Mouse (Mus musculus) thymus, adult 2 months (tissue): ENCODE data around the gene Sec14l5. TPM values are rescaled to one million over a fixed set of nuclear protein-coding genes. Genes with fewer than 3 reads are reported as not detected.

Experiments
- DNase-seq: peaks from one replicate; pipeline ENCODE4 v3.0.0; 2021
- H3K27ac ChIP-seq: fragments of 200-500 bp; 2 replicates; pipeline ENCODE4 v1.5.1; 2012; ENCODE audit warnings: low read length, control low read depth; ENCODE audit not compliant: control insufficient read depth, insufficient read depth
- H3K27me3 ChIP-seq: fragments of 200-500 bp; 2 replicates; pipeline ENCODE4 v1.6.1; 2012; ENCODE audit warnings: mild to moderate bottlenecking, low read length, moderate library complexity, mixed read lengths; ENCODE audit not compliant: control insufficient read depth, insufficient read depth
- H3K36me3 ChIP-seq: fragments of 200-500 bp; 2 replicates; pipeline ENCODE4 v1.6.1; 2012; ENCODE audit warnings: mild to moderate bottlenecking, low read length, moderate library complexity; ENCODE audit not compliant: control insufficient read depth, insufficient read depth
- H3K4me1 ChIP-seq: fragments of 200-500 bp; replicated peaks from 2 replicates; pipeline ENCODE4 v1.6.1; 2012; ENCODE audit warnings: low read length; ENCODE audit not compliant: control insufficient read depth, insufficient read depth
- H3K4me3 ChIP-seq: fragments of 200-500 bp; 2 replicates; pipeline ENCODE4 v1.5.1; 2012; ENCODE audit warnings: mild to moderate bottlenecking, low read length, control low read depth, moderate library complexity; ENCODE audit not compliant: control insufficient read depth, insufficient read depth
- CTCF ChIP-seq: fragments of 200-500 bp; IDR thresholded peaks from 2 replicates; pipeline ENCODE4 v1.5.1; 2012; ENCODE audit warnings: mild to moderate bottlenecking, control low read depth, low read length, moderate library complexity, borderline replicate concordance; ENCODE audit not compliant: control insufficient read depth, poor library complexity, insufficient read depth; ENCODE audit errors: extremely low read depth
- POLR2A ChIP-seq: fragments of 200-500 bp; IDR thresholded peaks from 2 replicates; pipeline ENCODE4 v1.6.1; 2012; ENCODE audit warnings: mild to moderate bottlenecking, low read length, control low read depth, moderate library complexity; ENCODE audit not compliant: control insufficient read depth, poor library complexity, insufficient read depth; ENCODE audit errors: extremely low read depth
- WGBS: fragments of 180-500 bp; shearing (Covaris S2); methylation state at CpG from one replicate; pipeline ENCODE4 v1.1.7; 2018; 5-methylcytosine and 5-hydroxymethylcytosine counted together
- polyA plus RNA-seq: library from polyadenylated mRNA; depleted of rRNA; stranded (reverse); fragments of >200 nt; gene quantifications from 2 replicates; pipeline ENCODE4 v1.2.3, GENCODE M21; 2012; rRNA removed

The Sec14l5 gene
- 1.5 and 2.0 TPM in 2 replicates for polyA plus RNA-seq

GRCm38 (mm10) chr16:5147037-5147385, at the start of gene Sec14l5:
Gene Sec14l5 (plus strand): TSS chr16:5147109.
- 22% methylated on average over 13 of the region's 13 CpGs for WGBS
- TF ChIP-seq CTCF (no peak), POLR2A (no peak)
- DNase-seq: no peak
- H3K27me3 ChIP-seq: no peaks in the 10 kb centered on the region; the same call in 1 of the 2 replicates
- H3K4me1 ChIP-seq: 0 out of 2 replicates have a peak, but pooled peaks cover 10% of the 10 kb centered on the region
- H3K36me3 ChIP-seq: no peaks in the 10 kb centered on the region
- H3K4me3 ChIP-seq: no peak within 1 kb of the TSS; the same call in 1 of the 2 replicates
- no peak within 1 kb of the TSS for H3K27ac ChIP-seq

GRCm38 (mm10) chr16:5101000-5101399, 45.9 kb upstream of the Sec14l5 start:
- TF ChIP-seq POLR2A (no peak), CTCF (no peak)
- no peaks in the 10 kb centered on the region for H3K4me1 ChIP-seq
- no peaks in the 10 kb centered on the region for H3K36me3 ChIP-seq
- no peak overlapping the region for H3K4me3 ChIP-seq
- no peak overlapping the region for H3K27ac ChIP-seq
- no peaks in the 10 kb centered on the region for H3K27me3 ChIP-seq
- 83% methylated on average over 6 of the region's 6 CpGs for WGBS
- no peak for DNase-seq

- H3K36me3 ChIP-seq: no peaks in the 10 kb centered on the region
- H3K27ac ChIP-seq: no peak overlapping the region
- WGBS: 92% methylated on average over 7 of the region's 7 CpGs
Measured at GRCm38 (mm10) chr16:5109877-5110276, 37.0 kb upstream of the Sec14l5 start.

GRCm38 (mm10) chr16:5111021-5111420, 35.9 kb upstream of the Sec14l5 start:
- DNase-seq: no peak
- H3K4me1 ChIP-seq: no peaks in the 10 kb centered on the region
- H3K4me3 ChIP-seq: no peak overlapping the region
- no peak overlapping the region for H3K27ac ChIP-seq
- 91% methylated on average over 3 of the region's 3 CpGs for WGBS
- H3K27me3 ChIP-seq: no peaks in the 10 kb centered on the region
- H3K36me3 ChIP-seq: no peaks in the 10 kb centered on the region
- TF ChIP-seq POLR2A (no peak), CTCF (no peak)

More at GRCm38 (mm10) chr16:5109877-5110276, 37.0 kb upstream of the Sec14l5 start:
- TF ChIP-seq POLR2A (no peak), CTCF (no peak)
- no peaks in the 10 kb centered on the region for H3K4me1 ChIP-seq
- DNase-seq: no peak
- no peaks in the 10 kb centered on the region for H3K27me3 ChIP-seq
- H3K4me3 ChIP-seq: no peak overlapping the region

GRCm38 (mm10) chr16:5113002-5113550, 33.8 kb upstream of the Sec14l5 start:
- Histone ChIP-seq H3K4me3 (no peak overlapping the region), H3K27me3 (no peaks in the 10 kb centered on the region), H3K36me3 (no peaks in the 10 kb centered on the region), H3K27ac (no peak overlapping the region), H3K4me1 (no peaks in the 10 kb centered on the region)
- TF ChIP-seq CTCF: no peak
- TF ChIP-seq POLR2A: no peak
- no peak for DNase-seq
- WGBS: 76% methylated on average over 4 of the region's 4 CpGs

- no peaks in the 10 kb centered on the region for H3K4me1 ChIP-seq
- WGBS: 89% methylated on average over 2 of the region's 2 CpGs
- no peak overlapping the region for H3K4me3 ChIP-seq
- H3K27me3 ChIP-seq: no peaks in the 10 kb centered on the region
- no peak for DNase-seq
- H3K36me3 ChIP-seq: no peaks in the 10 kb centered on the region
- TF ChIP-seq CTCF: no peak
- no peak for TF ChIP-seq POLR2A
- no peak overlapping the region for H3K27ac ChIP-seq
Measured at GRCm38 (mm10) chr16:5113582-5113981, 33.3 kb upstream of the Sec14l5 start.

GRCm38 (mm10) chr16:5119385-5119784, 27.5 kb upstream of the Sec14l5 start:
- Histone ChIP-seq H3K4me3 (no peak overlapping the region), H3K36me3 (no peaks in the 10 kb centered on the region), H3K4me1 (no peaks in the 10 kb centered on the region), H3K27ac (no peak overlapping the region), H3K27me3 (no peaks in the 10 kb centered on the region)
- WGBS: 87% methylated on average over 4 of the region's 4 CpGs
- no peak for DNase-seq
- TF ChIP-seq POLR2A: no peak
- no peak for TF ChIP-seq CTCF
